Mouse (Mus musculus): ENCODE results near the gene Spag4. TPM values are rescaled to one million over a fixed set of nuclear protein-coding genes. Genes with fewer than 3 reads are reported as not detected.

Gene Spag4
- polyA plus RNA-seq (2012; rRNA removed): 5.9 and 6.1 TPM in 2 replicates

- no peak for DNase-seq (ENCODE audit: low read depth)
Measured at GRCm38 (mm10) chr2:156065099-156066041, at the start of gene Spag4. TSS of gene Spag4 (plus strand) at chr2:156065175.

GRCm38 (mm10) chr2:156018106-156018505 lies 46.9 kb upstream of the Spag4 start:
- no peak for DNase-seq (ENCODE audit: low read depth)

DNA sequence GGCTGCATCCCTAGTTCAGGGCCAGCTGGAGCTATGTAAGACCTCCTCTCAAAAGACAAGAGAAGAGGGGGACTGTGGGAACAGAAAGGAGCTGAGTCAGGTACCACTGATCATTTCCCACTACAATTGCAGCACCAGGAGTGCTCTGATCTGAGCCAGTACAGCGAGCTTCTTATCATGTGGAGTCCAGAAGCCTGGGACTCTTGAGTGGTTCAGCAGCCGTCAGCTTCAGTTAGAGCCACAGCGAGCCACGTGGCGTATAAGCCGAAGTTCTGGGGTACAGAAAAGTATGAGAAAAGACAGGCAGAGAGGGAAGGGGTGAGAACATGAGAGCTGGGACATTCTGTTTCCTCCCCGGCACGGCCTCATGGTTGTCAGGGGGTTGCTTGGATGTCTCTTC lies 43.8 kb upstream of the Spag4 start:
- DNase-seq (ENCODE audit: low read depth): no peak

- DNase-seq (ENCODE audit: low read depth): no peak
Measured at GRCm38 (mm10) chr2:156021765-156022164, 43.2 kb upstream of the Spag4 start.

- no peak for DNase-seq (ENCODE audit: low read depth)
Measured at GRCm38 (mm10) chr2:156025482-156025881, 39.5 kb upstream of the Spag4 start.

DNA sequence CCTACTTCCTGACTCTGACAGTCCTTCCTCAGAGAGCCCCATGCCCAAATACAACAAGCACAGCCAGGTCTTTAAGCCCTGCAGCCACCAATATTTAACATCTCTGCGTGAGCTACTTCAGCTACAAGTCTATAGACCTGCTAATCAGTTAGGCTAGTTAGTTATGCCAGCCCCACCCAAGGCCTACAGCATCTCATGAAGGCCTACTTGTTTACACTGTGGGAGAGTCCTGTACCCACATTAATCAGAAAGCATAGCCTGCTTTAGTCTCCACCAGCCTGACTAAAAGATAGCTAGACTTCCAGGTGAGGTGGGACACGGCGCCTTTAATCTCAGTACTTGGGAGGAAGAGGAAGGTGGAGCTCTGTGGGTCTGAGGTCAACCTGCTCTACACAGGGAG lies 25.6 kb upstream of the Spag4 start:
- no peak for DNase-seq (ENCODE audit: low read depth)

- no peak for DNase-seq (ENCODE audit: low read depth)
Measured at GRCm38 (mm10) chr2:156042903-156043302, 22.1 kb upstream of the Spag4 start.

GRCm38 (mm10) chr2:156047929-156048328 lies 17.0 kb upstream of the Spag4 start:
- no peak for DNase-seq (ENCODE audit: low read depth)

GRCm38 (mm10) chr2:156052816-156053215 lies 12.2 kb upstream of the Spag4 start, which contains the start of gene Fer1l4:
TSS of gene Fer1l4 (minus strand) at chr2:156052947.
- no peak for DNase-seq (ENCODE audit: low read depth)

DNA sequence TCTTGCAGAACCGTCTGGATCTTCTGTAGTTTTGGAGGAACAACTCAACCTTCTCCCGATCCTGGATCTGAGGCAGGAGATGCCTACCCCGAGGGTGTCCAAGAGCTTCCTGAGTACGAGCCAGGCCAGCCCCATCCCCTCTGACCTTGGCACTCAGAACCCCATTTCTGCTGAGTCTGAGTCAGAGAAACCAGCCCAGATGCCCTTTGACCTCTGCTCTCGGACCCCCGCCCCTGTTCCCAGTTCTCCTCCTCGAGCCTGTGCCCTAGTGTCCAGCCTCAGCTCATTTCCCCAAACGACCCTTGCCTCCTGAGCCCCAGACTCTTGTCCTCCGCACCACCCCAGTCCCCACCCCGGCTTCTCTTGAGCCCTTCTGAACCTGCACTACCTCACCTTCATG lies 1.2 kb downstream of the Spag4 start:
- no peak for DNase-seq (ENCODE audit: low read depth)

GRCm38 (mm10) chr2:156067916-156068315 lies 2.9 kb downstream of the Spag4 start:
- DNase-seq (ENCODE audit: low read depth): no peak

DNA sequence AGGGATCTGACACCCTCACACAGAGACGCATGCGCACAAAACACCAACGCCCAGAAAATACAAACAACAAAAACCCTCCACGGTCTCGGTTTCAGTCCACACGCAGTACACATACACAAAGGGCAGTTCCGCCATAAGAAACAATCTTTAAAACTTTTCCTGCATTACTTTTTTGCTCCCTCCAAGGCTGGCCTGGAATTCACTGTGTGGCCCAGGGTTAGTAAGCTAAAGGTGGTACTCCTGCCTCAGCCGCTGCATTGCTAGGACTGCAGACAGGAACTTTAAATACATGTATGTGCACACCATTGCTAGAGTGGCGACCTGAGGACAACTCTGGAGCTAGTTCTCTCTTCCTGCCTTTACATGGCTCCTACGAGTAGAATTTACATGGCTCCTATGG lies 6.3 kb downstream of the Spag4 start:
- DNase-seq (ENCODE audit: low read depth): no peak

GRCm38 (mm10) chr2:156073725-156074124 lies 8.8 kb downstream of the Spag4 start:
- no peak for DNase-seq (ENCODE audit: low read depth)

GRCm38 (mm10) chr2:156077461-156077860 lies 12.5 kb downstream of the Spag4 start:
- DNase-seq (ENCODE audit: low read depth): no peak

DNA sequence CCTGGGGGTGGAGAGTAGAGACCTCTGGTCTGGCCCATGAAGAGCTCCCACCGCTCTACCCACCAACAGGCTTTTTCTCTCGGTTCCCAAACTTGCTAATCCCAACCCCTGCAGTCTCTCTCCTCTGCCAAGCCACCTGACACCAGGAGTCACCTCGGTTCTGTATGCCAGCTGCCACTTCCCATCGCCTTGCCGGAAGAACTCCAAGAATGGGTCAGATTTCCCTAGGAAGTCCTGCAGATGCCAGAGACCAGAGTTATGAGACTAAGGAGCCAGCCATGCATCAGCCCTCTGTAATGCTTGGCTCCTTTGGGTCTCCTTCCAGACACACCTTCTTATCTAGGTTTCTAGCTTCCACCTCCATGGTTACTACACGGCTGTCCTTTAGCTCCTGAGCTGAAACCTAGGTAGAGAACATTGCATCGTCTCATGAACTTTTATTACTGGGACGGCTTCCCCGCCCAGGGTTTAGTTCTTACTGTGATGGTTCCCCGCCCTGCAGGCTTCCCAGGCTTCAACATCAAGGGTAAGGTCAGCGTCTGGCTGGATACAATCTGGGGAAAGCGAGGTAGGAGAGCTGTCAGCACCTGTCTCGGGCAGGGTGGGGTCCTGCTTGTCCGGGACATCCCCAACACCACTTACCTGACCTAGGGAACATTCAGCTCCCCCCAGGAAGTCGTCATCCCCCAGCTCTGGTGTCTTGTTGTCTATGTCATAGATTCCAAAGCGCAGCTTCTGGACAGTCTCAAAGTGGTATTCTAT lies 13.6 kb downstream of the Spag4 start:
- DNase-seq (ENCODE audit: low read depth): no peak

DNA sequence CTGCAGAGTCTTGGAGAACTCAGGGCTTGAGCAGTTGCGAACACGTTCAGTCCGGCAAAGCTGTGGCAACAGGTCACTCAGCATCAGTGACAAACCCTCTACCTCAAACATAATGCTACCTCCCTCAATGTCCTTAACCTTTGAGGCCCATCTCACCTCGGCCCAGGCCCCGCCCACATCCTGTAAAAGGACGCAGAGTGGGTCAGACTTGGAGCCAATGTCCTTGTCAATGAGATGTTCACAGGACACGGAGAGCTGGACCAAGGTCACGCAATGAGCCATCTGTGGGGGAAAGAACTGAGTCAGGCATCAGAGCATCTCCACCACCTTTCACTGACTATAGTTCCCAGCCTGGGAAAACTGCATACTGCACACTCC lies 14.2 kb downstream of the Spag4 start:
- no peak for DNase-seq (ENCODE audit: low read depth)

GRCm38 (mm10) chr2:156079674-156080073 lies 14.7 kb downstream of the Spag4 start:
- no peak for DNase-seq (ENCODE audit: low read depth)

GRCm38 (mm10) chr2:156080391-156080790 lies 15.4 kb downstream of the Spag4 start:
- DNase-seq (ENCODE audit: low read depth): no peak

- DNase-seq (ENCODE audit: low read depth): no peak
Measured at GRCm38 (mm10) chr2:156084541-156084940, 19.6 kb downstream of the Spag4 start.

DNA sequence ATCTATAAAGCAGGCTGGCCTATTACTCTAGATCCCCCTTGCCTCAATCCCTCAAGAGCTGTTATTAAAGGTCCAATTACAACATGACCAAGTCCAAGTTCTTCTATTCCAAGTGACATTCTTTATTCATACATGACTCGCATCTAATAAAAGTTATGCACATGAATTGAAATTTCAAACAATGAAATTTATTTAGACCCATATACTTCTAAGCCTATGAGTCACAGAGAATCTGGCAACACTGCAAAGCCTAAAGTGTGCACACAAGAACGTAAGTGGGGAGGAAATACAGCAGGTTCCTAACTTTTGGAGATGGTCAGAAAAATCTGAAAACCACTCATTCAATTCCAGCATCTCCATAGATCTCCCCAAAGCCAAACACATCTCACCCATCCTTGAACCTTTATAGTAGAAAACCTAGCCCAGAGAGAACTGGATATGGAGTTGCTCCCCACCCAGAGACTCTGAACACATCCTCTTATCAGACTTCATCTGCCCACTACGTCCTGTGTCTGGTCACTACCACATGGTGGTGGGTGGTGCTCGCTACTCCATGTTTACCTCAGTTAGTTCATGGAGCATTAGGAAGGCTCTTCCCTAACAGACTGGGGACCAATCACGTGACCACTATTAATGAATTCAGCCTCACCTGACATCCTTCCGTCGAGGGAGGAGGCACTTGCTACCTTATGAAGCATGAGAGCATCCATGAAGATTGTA lies 22.6 kb downstream of the Spag4 start:
- DNase-seq (ENCODE audit: low read depth): no peak

DNA sequence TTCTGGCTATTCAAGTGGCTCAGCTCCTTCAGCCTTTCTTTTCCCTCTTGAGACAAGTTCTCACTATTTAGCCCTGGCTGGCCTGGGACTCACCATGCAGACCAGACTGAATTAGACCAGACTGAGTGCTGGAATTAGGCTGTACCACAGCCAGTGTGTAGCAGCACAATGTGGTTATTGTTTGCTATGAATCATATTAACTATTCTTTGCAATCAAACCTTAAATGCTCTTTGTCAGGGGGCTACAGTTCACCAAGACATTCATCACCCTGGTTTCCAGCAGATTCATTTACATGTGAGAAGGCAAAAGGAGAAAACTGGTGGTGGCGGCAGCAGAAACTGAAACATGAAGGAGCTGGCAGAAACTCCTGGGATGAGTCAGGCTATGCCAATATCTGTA lies 24.8 kb downstream of the Spag4 start:
- DNase-seq (ENCODE audit: low read depth): no peak

GRCm38 (mm10) chr2:156091926-156092325 lies 27.0 kb downstream of the Spag4 start:
- no peak for DNase-seq (ENCODE audit: low read depth)
